Mouse (Mus musculus): Measurements from ENCODE around the gene Smarcc1.

DNA sequence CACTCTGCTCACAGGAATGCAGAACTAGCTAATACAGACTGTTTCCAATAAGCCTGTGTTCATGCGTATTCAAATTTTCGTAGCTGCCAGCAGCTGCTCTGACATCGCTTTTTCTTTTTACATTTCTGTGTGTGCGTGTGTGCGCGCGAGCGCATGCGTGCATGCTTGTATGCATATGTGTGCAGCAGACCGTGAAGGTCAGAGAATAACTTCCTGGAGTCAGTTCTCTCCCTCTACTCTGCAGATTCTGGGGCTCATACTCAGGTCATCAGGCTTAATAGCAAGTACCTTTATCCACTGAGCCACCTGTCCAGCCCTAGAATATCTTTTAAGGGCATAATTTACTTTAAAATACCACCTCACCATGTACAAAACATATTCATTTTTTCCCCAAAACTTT, 150.9 kb downstream of the Smarcc1 start:
- no peak for TF ChIP-seq CTCF (IDR thresholded peaks at IDR 0.05; ENCODE audit: borderline replicate concordance, insufficient read depth, low read length)
- TF ChIP-seq POLR2A (IDR thresholded peaks at IDR 0.05; ENCODE audit: low read depth, low read length), result no peak

Measured in embryonic fibroblast, embryonic 13.5 days (primary cell).